7 mouse cellular contexts compared by ENCODE assay signal in genomic region chr12:76369978-76370830, GRCm38 (mm10). TPM values are rescaled to one million over a fixed set of nuclear protein-coding genes. Genes with fewer than 3 reads are reported as not detected.
DNase-seq lines count a peak whose midpoint lies in the region; ATAC-seq lines count a peak whose summit lies in the region.

Gene Zbtb1, plus strand, starts transcription at chr12:76370266.

- H3K9me3 ChIP-seq in limb, embryonic 12.5 days, result no peaks in the 10 kb centered on the region
- H3K9me3 ChIP-seq in midbrain, embryonic 14.5 days (ENCODE audit: control insufficient read depth, low read length), result no peaks in the 10 kb centered on the region

- peak; percentile 49 for ATAC-seq in granulocyte monocyte progenitor cell, adult 5-6 weeks (replicated peaks; ENCODE audit: poor library complexity, severe bottlenecking)
- peak; percentile 50 for ATAC-seq in limb, embryonic 12.5 days (ENCODE audit: insufficient number of reproducible peaks, insufficient read depth, low FRiP score, low TSS enrichment, low read depth)
- ATAC-seq in midbrain, embryonic 14.5 days (ENCODE audit: low FRiP score, low TSS enrichment), result peak; percentile 57

- WGBS in limb, embryonic 12.5 days, result under 1% methylated on average over 88 of the region's 99 CpGs
- under 1% methylated on average over 95 of the region's 99 CpGs for WGBS in midbrain, embryonic 14.5 days

- peak within 1 kb of the TSS; percentile 98 for H3K9ac ChIP-seq in limb, embryonic 12.5 days (replicated peaks)
- peak within 1 kb of the TSS; percentile 99 for H3K9ac ChIP-seq in midbrain, embryonic 14.5 days (replicated peaks; ENCODE audit: low read length)

- no peaks in the 10 kb centered on the region for H3K27me3 ChIP-seq in limb, embryonic 12.5 days
- no peaks in the 10 kb centered on the region for H3K27me3 ChIP-seq in midbrain, embryonic 14.5 days (ENCODE audit: control insufficient read depth, insufficient read depth, low read length)

- H3K4me2 ChIP-seq in limb, embryonic 12.5 days, result peak within 1 kb of the TSS; percentile 89
- peak within 1 kb of the TSS; percentile 88 for H3K4me2 ChIP-seq in midbrain, embryonic 14.5 days (ENCODE audit: low read length)

- H3K4me3 ChIP-seq in limb, embryonic 12.5 days (replicated peaks), result peak within 1 kb of the TSS; percentile 91
- H3K4me3 ChIP-seq in midbrain, embryonic 14.5 days (replicated peaks; ENCODE audit: low read depth, low read length), result peak within 1 kb of the TSS; percentile 92

- peak; percentile 73 for DNase-seq in adrenal gland, adult 8-10 months
- peak; percentile 89 for DNase-seq in embryo, embryonic 9.5 days (ENCODE audit: extremely low spot score)
- DNase-seq in kidney, adult 11 months, result peak; percentile 77
- DNase-seq in midbrain, embryonic 14.5 days, result peak; percentile 85
- DNase-seq in spleen, adult 18-20 months, result peak; percentile 82 to 83

- H3K4me1 ChIP-seq in limb, embryonic 12.5 days (replicated peaks), result peaks cover 53% of the 10 kb centered on the region
- H3K4me1 ChIP-seq in midbrain, embryonic 14.5 days (ENCODE audit: control insufficient read depth, insufficient read depth, low read length), result peaks cover 24% of the 10 kb centered on the region

- no peaks in the 10 kb centered on the region for H3K36me3 ChIP-seq in limb, embryonic 12.5 days
- no peaks in the 10 kb centered on the region for H3K36me3 ChIP-seq in midbrain, embryonic 14.5 days (ENCODE audit: control insufficient read depth, insufficient read depth, low read length)

- peak within 1 kb of the TSS; percentile 100 for H3K27ac ChIP-seq in limb, embryonic 12.5 days
- H3K27ac ChIP-seq in midbrain, embryonic 14.5 days (replicated peaks; ENCODE audit: low read depth, low read length), result peak within 1 kb of the TSS; percentile 98

RNA-seq across cellular contexts. Expression of gene Zbtb1, which starts in this region (rescaled TPM):
- 1 to 10 TPM; 5.7 to 7.4 (median 6.7) TPM for total RNA-seq in adrenal gland, adult 8-10 months (2022)
- total RNA-seq in granulocyte monocyte progenitor cell, adult 5-6 weeks (2014; fragmentation: Nextera tagmentation), result 12.0 and 15.6 TPM in 2 replicates
- 12.9 and 15.3 TPM in 2 replicates for total RNA-seq in granulocyte monocyte progenitor cell, adult 5-6 weeks (2017)
- 11.8 and 12.2 TPM in 2 replicates for polyA plus RNA-seq in limb, embryonic 12.5 days (2016; fragmentation: Nextera tagmentation; extraction: Ambion mirVana)
- 3.2 and 4.2 TPM in 2 replicates for polyA plus RNA-seq in midbrain, embryonic 14.5 days (2014; fragmentation: Nextera tagmentation; extraction: Ambion mirVana)

Comparison
In these comparisons a context has a peak if more than half of its experiments do, and no peak if none do; other contexts are left out.
1. Peak in every context shown above with its lines: DNase-seq, ATAC-seq, H3K4me3 ChIP-seq and H3K27ac ChIP-seq.